Mouse (Mus musculus) telencephalon, adult 2 months (tissue): ENCODE measurements at regions not wholly inside any gene's neighbourhood (a gene's known extent, or its start where the extent isn't known, plus 50 kb on each side); places are given as distances from the start of the nearest gene placed in this dataset.

Source experiments
- DNase-seq: peaks from one replicate; pipeline ENCODE4 v3.0.0-alpha.2; 2011; ENCODE audit warnings: low read depth, low spot score

DNA sequence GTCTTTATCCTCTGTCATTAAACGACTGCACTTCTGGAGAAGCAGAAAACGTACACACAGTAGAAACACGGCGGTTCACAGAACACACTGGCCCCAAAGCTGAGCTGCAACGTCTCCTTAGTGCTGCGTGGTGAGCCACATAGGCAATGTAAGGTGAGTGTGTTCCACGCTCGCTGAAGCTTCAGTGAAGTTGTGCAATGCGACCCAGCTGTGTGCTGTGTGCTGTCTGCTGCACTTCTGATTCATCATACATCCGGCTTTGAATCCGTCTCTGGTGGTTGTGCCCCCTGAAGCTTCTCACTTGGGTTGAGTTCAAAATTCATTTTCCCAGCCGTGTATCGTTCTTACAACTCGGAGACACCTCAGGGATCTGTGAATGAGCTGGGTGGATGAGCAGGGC, 250.6 kb downstream of the Uaca start:
- no peak for DNase-seq

DNA sequence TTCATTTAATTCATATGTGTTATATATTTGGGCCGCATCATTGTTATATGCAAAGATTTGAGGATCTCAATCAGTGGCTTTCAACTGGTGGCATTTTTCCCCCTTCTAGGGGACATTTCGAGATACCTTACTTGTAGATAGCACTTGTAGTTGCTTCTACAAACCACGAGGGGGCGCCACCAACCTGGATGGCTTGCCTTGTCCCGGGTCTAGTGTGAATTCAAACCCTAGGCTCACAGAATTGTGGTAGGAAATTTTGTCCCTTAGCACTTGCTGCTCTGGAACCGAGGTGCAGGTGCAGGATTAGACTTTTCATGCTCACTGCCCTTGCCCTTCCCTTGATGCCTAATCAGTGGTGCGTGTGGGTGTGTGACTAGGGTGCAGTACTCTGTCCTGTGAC, 252.2 kb downstream of the Uaca start:
- no peak for DNase-seq

DNA sequence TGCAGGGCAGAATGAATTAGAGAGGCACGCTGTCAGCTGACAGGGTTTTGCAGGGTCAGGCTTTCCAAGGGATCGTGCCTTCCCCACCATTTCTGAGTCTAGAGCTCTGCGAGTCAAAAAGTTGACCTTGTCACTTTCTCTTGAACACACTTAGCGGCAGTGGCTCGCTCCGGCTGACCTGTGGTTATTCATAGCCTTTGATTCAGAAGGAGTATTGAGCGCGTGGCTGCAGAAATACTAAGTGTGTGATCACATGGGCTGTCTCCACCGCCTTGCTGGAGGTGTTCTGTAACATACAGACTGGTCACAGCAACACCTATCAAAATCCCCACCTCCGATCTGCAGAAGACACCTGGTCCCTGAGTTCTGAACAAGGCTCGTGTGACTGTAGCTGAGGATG, 252.9 kb downstream of the Uaca start:
- DNase-seq, result no peak

DNA sequence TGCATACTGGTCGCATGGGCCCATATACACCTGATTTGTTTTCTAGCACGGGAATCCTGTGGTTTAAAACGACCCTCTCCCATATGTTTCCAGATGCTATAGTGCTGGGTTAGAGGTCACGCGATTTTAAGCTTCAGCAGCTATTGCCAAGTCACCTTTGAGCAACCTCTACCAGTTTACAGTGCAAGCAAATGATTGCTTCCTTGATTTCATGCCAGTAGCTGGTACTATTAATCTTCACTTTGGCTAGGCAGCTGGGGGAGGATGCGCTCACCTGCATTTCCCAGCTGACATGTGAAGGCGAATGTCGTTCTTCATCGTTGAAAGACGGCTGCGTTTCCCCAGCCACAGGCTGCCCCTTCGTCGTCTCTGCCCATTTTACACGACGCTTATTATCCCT, 254.2 kb downstream of the Uaca start:
- no peak for DNase-seq

DNA sequence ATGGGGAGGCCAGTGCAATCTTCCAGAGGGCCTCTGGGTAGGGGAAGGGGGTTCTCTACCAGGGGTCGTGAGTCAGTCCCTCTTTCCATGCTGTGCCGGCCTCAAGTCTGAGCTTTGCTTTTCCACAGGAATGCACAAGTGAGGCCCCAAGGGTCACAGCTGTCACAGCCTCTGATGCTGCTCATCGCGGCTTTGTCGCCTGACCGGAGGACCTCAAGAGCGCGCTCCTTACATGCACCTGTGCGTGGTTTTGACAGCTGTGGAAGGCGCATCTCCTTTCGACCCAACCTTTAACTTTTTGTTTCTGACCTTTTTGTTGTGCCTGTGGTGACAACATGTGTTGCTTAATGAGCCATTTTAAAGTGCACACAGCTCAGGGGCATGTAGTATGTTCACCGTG, 258.3 kb downstream of the Uaca start:
- DNase-seq, result no peak

DNA sequence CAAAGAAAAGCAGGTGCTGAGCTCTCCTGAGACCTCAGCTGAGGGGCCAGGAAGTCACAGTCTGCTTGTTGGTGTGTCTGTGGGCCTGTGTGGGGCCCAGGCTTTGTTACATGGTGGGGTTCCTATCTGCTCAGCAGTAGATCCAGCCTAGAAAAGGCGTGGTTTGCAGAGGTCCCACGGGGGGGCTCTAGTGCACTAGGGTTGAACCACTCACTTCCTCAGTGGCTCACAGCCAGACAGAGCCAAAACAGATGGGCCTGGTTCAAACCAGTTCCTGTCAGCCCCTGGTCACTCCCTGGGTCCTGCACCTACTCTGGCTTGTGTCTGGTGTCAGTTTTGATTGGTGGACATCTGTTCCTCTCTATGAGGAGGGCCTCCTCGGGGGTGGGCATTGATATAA, 260.1 kb downstream of the Uaca start:
- peak; percentile 28 for DNase-seq

DNA sequence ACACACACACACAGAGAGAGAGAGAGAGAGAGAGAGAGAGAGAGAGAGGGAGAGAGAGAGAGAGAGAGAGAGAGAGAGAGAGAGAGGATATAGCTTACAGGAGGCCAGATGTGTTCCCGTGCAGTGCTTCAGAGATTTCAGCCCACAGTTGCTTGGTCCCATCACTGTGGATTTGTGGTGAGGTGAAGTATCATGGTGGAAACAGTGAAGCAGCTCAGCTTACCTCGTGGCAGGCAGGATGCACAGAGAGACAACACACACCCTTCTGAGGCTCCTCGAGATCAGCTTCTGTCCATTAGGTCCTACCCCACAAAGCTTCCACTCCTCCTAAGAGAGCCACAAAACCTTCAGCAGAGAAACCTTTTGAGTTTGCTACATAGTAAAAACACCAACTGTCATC, 261.1 kb downstream of the Uaca start:
- no peak for DNase-seq

DNA sequence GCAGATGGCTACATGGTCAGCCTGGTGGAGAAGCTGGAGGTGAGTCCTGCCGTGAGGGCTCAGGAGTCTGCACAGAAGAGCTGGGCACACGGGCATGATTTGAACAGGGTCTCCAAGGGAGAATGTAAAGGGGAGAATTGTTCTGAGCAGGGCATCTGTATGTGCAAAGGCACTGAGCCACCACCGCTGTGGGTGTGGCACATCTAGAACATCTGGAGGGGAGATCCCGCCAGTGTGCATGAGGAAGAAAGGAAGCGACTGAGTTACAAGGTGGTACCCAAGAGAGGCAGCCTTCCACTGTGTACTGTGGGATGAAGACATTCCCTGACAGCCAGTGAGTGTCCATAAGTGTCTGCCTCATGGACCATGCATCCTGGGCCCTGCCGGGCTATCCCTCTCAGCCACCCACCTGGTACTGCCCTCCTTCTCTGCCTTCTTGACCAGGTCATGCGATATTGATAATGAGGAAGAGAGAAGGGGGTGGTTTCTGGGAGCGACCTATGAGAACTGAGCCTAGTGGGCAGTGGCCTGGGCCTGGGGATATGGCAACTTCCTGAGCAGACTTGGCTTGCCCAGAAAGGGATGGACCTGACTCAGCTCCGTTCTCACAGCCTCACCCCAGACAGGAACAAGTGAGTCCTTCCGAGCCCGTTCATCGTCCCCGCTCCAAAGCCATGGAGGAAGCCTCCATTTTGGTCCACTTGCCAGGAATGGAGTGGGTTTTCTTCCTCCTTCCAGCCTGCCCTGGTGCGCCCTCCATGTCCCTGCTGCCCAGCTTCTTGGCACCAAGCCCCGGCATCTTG, 261.8 kb downstream of the Uaca start:
- peak; percentile 23 for DNase-seq

DNA sequence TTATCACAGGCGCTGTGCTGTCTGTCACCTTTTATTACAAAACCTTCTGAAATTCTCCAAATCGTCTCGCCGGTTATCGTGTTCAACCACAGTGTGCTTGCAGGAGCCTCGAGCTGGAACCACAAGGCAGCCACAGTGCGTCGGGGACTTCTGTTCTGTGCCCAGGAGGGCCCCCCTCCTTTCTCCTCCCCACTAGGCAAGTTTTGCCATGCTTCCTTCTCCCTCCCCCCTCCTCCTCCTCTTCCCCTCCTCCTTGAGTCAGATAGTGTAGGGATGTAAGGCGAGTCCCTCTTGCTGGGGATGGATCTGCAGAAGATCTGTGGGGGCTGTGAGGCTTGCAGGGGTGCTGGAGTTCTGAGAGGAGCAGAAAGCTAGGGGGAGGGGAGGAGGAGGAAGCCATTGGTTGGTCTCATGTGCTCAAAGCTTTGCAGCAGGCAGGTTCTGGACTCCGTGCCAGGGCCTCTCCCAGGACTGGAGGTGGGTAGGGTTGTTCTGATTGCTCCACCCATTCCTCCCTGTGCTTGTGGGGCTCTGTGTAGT, 262.5 kb downstream of the Uaca start:
- DNase-seq, result peak; percentile 17

DNA sequence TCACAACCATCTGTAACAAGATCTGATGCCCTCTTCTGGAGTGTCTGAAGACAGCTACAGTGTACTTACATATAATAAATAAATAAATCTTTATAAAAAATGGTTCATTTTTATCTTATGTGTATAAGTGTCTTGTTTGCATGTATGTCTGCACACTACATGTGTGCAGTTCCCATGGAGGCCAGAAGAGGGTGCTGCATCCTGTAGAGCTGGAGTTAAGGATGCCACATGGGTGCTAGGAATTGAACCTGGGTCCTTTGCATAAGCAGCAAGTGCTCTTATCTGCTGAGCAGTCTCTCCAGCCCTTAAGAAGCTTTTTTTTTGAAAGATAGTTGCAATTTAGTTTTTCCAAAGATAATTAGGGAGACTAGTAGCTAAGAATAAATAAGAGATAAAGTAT, 264.9 kb downstream of the Uaca start:
- no peak for DNase-seq

DNA sequence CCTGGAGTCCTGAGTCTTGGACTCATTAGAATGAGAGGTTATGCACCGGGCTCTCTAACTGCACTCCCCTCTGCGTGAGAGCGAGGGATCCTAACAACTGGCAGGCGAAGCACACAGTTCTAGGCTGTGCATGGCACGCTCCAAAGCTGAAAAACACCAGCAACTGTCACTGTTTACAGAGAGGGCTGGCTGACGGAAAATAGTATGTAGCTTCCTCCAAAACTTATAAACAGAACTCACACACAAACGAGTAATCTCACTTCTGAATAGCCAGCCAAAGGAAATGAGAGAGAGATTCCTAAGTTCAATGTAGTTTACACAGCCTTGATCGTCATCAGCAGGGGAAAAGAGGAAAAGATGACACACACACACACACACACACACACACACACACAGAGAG, 266.6 kb downstream of the Uaca start:
- no peak for DNase-seq

DNA sequence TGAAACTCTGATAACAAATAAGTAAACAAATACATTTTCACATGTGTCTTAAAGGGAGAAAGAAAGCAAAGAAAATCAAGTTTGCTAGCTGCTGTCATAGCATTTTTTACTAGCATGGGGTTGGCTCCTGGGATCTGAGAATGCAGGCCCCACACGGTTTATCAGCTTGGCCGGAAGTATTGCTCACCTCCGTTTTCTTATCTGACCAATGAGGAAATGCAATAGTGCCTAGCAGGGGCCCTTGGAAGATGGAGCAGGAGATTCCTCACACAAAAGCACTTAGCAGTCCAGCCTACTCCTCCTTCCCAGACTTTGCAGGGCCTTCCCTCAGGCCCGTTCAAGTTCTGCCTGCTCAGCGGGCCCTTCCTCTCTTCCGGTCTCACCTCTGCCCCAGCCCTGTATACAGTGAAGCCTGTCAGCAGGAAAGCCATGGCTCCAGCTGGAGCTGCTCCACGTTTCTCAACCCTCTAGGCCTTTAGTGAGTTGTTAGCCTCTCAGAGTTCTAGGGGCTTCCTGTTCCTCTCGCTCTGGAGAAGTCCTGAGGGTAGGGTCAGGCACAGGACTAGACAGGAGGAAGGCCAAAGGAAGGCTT, 270.5 kb downstream of the Uaca start:
- no peak for DNase-seq

DNA sequence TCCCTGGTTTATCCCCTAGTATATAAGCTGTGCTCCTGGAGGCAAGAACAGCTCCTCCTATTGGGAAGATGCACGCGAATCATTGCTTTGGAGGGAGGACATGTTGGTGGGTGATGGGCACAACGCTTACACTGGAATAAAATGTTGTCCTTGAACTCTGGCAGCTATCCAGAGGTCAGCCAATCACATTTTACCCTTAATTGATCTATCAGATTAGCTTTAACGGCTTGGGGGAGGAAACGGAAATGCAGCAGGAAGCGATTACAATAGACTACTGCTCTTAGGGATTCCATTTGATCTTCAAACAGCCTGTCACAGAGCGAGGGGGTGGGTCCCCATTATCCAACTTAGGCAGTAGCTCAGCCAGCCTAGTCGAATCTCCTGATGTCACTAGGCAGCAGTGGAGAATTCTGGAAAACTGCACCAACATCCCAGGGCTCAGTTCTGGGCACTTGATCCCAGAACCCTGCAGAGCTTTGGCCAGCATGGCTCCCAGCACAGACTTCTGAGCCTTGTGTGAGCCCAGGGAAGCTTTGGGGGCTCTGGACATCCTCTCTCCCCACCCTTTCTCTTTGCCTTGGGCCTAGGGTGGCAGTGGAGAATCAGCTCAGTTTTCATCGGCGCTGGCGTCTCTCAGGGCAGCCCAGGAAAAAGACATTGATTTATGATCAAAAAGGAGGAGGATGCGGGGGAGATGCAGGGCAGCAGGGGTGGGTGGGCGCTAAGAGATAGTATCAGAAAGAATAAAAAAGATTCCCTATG, 275.4 kb downstream of the Uaca start:
- DNase-seq, result no peak

DNA sequence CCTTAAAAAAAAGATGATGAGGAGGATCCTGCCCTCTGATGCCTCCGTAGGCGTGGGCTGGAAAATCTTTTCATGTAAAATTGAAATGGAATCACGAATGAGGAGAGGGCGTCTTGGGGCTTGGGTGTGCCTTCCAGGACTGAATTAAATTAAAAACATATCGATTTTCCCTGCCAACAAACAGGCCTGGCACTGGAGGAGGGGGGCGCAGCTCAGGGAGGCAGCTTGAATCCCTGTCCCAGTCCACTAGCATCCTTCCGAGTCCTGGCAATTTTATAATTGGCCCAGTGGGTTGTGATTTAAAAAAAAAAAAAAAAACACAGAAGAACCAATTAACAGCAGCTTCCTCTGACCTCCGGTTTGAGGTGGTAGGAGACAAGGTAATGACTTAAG, 276.0 kb downstream of the Uaca start:
- DNase-seq, result no peak

DNA sequence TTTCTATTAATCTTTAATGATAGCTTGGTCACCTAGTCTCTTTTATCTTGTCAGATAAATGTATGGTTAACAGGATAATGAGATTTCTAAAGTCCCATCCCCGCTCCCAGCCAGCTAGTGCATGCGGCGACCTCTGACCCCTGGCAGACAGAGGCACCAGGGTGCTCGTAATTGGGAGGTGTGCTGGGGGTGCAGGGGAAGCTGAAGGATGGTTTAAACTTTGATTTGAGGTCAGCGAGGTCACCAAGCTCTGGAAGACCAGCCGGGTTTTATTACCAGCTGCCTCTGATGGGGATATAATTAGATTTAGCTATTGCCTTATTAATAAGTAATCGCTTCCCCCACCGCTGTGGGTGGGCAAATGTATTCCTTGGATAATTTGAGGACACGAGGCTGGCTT, 276.5 kb downstream of the Uaca start:
- no peak for DNase-seq

DNA sequence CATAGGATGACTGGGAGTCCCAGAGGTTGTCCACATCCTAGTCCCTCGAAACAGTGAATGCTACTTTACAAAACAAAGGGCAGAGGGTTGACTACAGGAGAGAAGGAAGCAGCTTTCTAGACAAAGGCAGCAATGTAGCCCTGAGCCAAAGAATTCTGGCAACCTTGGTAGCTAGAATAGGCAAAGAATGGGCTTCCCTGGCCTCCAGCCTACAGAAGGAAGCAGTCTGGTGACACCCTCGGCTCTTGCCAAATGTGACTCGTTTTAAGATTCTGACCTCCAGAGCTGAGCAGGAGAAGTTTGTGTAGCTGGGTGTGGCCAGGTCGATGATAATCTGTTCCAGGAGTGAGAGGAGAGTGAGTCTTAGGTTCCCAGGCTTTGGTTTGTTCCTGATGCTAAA, 279.1 kb downstream of the Uaca start:
- no peak for DNase-seq

DNA sequence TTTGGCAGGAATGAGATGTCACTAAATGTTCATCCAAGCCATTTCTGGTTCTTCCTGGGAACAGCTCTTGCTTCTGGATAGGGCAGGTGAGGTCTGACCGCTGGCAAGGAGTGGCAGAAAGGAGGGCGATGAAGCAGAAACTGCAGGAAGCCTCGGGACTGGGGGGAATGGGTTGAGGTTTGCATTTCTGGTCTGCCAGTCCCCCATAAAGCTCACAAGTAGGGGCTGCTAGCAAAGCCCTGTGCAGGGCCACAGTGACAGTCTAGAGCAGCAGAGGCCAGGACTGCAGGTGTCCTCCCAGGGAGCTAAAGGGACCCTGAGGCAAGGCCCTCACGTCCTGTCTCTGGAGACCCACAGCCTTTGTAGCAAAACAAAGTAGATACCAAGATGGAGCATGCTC, 280.7 kb downstream of the Uaca start:
- DNase-seq, result no peak

DNA sequence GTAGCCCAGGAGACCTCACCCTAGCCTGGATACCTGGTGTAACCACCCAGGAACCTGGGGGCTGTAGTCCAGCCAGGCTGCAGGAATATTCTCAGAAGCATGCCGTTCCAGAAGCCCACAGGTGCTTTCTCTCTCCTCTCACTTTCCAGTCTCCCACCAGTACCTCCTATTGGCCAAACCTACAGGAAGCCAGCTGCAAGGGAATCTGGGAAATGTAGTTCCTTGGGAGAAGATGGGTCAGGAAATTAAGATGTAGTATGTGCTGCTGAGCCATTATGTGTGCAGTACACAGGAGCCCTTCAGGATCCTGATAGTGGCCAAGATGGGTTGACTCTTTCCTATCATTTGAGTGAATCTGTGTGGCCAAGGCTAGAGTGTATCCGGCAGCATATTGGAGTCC, 282.8 kb downstream of the Uaca start:
- DNase-seq, result no peak

DNA sequence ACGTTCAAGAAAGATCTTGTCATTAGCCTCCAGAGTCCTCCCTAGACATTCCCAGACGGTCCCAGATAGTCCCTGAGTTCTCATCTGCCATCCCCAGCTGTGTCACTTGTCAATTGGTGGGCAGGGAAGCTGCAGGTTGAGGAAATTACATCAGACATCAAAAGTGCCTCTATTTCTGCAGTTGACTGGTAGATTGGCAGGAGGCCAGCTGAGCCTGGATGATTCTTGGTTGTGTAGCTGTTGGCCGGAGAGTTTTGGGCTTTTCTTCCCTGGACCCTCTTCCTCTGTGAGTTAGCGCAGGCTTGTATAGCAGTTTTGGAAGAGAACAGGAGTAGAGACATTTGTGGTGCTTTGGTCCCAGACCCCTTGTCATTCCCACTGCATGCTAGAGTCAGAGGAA, 283.5 kb downstream of the Uaca start:
- DNase-seq, result no peak

DNA sequence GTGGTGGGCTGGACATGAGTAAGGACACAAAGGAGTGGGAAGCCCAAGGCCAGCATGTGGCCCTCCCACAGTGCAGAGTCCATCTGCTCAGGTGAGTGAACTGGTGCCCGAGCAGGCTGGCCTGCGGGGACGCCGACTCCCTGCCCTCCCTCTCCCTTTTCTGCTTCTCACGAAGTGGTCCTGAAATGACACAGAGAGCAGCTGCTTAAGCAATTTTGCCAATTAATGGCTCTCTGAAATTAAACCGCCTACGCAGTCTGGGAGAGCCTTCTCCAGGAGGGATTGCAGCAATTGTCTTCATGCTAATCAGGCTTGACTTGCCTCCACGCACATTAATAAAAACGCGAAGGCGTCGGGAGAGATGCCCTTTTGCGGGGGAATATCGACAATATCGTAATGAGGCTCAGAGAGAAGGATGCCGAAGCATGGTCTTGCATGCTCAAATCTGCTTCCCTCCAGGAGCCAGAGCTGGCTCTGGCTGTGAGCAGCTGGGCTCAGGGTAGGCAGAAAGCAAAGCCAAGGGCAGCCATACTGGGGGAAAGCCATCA, 287.2 kb downstream of the Uaca start:
- peak; percentile 54 for DNase-seq

DNA sequence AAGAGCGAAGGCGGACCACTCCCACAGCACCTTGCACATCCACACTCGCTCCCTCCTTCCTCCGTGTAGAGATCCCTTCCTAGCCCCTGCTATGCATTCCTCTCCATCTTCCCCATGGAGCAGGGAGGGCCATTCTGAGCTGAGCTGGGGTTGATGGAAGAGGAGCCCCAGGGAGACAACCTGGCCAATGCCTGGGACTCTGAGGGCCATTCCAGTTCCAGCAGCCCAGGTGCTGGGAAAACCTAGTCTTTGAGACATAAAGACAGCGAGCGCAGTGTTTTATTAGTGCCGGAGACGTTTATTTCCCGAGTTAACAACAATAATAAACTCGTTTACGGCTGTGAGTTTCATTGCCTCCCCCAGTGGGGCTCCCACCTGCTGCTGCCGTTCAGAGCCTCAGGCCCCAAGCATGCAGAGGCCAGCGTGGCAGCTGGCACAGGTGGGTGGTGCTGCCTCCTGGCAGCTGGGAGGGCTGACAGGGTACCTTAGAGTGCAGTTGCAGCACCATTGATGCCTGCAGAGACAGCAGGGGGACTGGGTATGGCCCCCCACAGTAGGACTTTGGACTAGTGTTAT, 287.4 kb upstream of the Tle3 start:
- no peak for DNase-seq

DNA sequence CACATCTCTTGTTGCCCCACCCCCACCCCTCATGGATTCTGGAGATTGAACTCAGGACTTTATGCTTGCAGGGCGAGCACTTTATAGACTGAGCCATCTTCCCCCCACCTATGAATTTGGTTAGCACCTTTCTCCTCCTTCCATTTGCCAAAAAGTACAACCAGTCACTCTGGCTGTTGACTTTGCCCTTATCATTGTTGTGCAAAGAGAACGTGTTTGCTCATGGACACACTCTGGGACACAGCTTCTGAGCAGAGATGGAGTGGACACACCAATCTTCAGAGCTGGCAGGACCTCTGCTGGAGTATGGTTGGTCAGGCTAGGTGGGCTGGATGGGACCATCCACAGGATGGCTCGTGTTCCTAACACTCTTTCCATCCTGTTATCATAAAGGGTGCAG, 285.1 kb upstream of the Tle3 start:
- DNase-seq, result no peak
